Mouse (Mus musculus): Measurements from ENCODE around the gene Iapp. TPM values are rescaled to one million over a fixed set of nuclear protein-coding genes. Genes with fewer than 3 reads are reported as not detected.
"Not testable (repeated sequence)": the region's sequence is repeated elsewhere in the genome, so short reads cannot be mapped to it uniquely, and the experiment has no call there.

Iapp gene
- polyA plus RNA-seq, 1 experiment = not detected

DNA sequence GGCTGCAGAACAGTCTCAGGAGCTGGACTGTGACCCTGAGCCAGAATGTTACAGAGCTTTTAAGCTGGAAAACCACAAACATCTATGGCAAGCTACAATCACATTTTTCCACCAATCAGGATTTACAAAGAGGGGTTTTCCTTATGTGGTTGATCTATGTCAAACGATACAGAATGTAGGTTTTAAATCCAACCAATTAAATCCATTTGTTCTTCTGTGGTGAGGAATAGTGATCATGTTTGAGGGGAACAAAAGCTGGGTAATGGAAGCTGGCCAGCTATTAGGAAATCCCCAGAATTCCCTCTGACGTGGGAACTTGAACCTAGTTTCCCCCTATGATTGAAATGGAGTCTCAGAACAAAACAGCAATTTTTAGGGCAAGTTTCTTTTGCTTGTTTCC lies 40.7 kb downstream of the Iapp start:
- Histone ChIP-seq H3K36me3 (replicated peaks; ENCODE audit: low read length) (no peaks in the 10 kb centered on the region), H3K27me3 (replicated peaks) (peaks cover 2% of the 10 kb centered on the region), H3K9me3 (no peaks in the 10 kb centered on the region), H3K4me1 (no peaks in the 10 kb centered on the region), H3K4me3 (replicated peaks) (no peak overlapping the region)
- no peak for TF ChIP-seq FLI1 (IDR thresholded peaks at IDR 0.05; ENCODE audit: low read length)
- TF ChIP-seq GATA1 (IDR thresholded peaks at IDR 0.05; ENCODE audit: borderline replicate concordance, low read length) = no peak

DNA sequence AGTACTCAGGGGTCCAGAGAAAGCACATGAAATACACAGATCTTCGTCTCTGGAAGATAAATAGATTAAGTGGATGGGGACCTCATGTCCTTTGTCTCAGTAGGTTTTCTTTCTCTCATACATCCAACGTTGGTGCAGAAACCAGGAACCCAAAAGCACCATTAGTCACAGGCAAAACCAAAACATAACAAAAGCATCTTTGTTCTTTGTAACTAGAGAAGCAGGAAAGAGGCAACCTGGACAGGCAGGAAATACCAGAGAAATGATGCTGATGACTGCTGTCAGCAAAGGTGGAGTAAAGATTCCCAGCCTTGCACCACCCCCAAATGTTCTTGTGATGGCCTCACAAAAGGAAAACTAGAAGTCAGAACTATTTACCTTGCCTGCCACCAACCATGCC lies 41.4 kb downstream of the Iapp start:
- TF ChIP-seq FLI1 (IDR thresholded peaks at IDR 0.05; ENCODE audit: low read length) (no peak), GATA1 (IDR thresholded peaks at IDR 0.05; ENCODE audit: borderline replicate concordance, low read length) (no peak)
- Histone ChIP-seq H3K36me3 (replicated peaks; ENCODE audit: low read length) (no peaks in the 10 kb centered on the region), H3K4me1 (no peaks in the 10 kb centered on the region; the same call in 1 of the 2 replicates), H3K27me3 (replicated peaks) (peaks cover 2% of the 10 kb centered on the region), H3K4me3 (replicated peaks) (no peak overlapping the region), H3K9me3 (no peaks in the 10 kb centered on the region)

DNA sequence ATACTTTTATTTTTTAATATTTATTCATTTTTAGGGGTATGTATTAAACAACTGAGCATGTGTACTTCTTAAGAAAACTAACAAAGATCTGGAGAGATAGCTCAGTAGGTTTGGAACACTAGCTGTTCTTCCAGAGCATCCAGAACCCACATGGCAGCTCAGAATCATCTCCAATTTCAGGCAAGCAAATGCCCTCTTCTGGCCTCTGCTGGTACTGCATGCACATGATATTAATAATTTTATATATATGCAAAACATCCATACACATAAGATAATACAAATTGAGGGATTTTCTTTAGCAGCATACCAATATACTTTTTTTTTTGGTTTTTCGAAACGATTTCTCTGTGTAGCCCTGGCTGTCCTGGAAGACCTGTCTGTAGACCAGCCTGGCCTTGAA lies 45.3 kb downstream of the Iapp start:
- TF ChIP-seq FLI1 (IDR thresholded peaks at IDR 0.05; ENCODE audit: low read length) (no peak), GATA1 (IDR thresholded peaks at IDR 0.05; ENCODE audit: borderline replicate concordance, low read length) (no peak)
- H3K4me3 ChIP-seq (replicated peaks) = no peak overlapping the region
- H3K27me3 ChIP-seq (replicated peaks) = peaks cover 2% of the 10 kb centered on the region

DNA sequence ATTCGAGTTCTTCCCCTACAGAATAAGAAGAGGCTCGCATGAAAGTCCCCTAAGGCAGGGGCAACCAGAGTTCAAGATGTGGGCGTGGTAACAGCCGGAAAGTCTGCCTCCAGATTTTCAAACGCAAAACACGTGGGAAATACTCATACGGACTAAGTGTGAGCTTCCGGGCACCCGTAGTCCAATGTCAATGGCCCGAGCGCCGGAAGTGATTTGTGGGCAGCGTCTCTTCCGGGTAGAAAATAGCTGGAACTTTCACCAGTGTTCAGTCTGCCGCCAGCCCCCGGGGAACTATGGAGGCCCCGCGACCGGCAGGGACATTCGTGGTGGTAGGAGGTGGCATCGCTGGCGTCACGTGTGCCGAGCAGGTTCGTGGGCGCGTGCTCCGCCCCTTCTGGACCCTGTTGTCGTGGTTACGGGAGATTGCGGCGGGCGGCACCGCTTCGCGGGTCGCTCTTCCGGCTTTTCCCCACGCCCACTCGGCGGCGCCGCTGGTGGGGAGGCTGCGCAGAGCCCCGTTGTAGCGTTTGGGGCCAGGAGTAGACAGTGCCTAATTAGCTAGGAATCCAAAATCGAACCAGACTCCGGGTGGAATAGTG lies 47.3 kb downstream of the Iapp start, which contains the start of gene Pyroxd1:
TSS of gene Pyroxd1 (plus strand) at position 215 of the 599 bp plus-strand sequence.
- H3K4me1 ChIP-seq = peaks cover 27% of the 10 kb centered on the region
- H3K27me3 ChIP-seq (replicated peaks) = no peaks in the 10 kb centered on the region
- TF ChIP-seq FLI1 (IDR thresholded peaks at IDR 0.05; ENCODE audit: low read length) = peak; percentile 52; the same call in 1 of the 2 replicates
- no peak for TF ChIP-seq GATA1 (IDR thresholded peaks at IDR 0.05; ENCODE audit: borderline replicate concordance, low read length)

More for the DNA sequence above, 45.3 kb downstream of the Iapp start:
- no peaks in the 10 kb centered on the region for H3K9me3 ChIP-seq
- H3K4me1 ChIP-seq = peaks cover 20% of the 10 kb centered on the region
- H3K36me3 ChIP-seq (replicated peaks; ENCODE audit: low read length) = peaks cover 8% of the 10 kb centered on the region

DNA sequence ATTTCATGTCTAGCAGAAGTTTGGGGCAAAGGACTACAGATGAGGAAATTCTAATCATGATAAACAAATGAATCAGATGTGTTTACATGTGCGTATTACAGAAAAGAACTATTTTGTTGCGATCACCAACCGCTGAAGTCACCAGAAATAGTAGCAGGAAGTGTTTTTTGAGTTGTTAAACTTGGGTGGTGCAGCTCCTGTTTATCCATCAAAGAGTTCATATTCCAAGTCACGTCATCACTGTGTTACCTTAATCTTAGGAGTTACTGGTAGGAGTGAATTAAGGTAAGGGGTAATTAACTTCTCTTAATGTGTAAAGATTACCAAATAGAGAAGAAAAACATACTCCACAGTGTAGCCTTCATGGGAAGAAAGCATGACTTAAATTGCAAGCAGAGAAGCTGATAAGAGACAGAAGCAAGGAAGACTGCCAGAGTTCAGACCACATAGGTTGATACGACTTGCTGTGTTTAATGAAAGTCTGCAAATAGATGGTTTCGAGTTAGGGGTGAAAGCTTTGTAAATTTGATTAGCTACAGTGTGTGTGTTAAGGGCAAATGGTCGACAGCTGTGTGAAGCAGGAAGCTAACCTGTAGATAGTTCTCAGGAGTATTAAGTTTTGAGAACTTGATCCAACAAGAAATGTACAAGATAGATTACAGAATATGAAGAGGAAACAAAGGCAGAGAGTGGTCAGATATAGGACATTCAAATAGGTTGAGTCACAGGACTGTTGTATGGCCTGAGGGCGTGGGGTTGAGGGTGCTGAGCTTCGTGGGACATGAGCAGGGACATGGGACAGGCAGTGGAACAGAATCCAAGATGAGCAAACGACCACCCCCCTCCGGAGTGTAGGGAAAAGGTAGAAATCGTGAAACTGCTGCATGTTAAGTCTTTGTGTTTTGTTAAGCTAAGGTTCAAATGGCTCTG lies 48.2 kb downstream of the Iapp start:
- Histone ChIP-seq H3K4me1 (peaks cover 27% of the 10 kb centered on the region), H3K27me3 (replicated peaks) (no peaks in the 10 kb centered on the region), H3K36me3 (replicated peaks; ENCODE audit: low read length) (peaks cover 35% of the 10 kb centered on the region), H3K9me3 (no peaks in the 10 kb centered on the region), H3K4me3 (replicated peaks) (peak overlapping the region; percentile 98)
- TF ChIP-seq FLI1 (IDR thresholded peaks at IDR 0.05; ENCODE audit: low read length) (no peak), GATA1 (IDR thresholded peaks at IDR 0.05; ENCODE audit: borderline replicate concordance, low read length) (no peak)

More for the DNA sequence above, 47.3 kb downstream of the Iapp start, which contains the start of gene Pyroxd1:
- Histone ChIP-seq H3K4me3 (replicated peaks) (peak within 1 kb of the TSS; percentile 98), H3K36me3 (replicated peaks; ENCODE audit: low read length) (peaks cover 26% of the 10 kb centered on the region), H3K9me3 (no peaks in the 10 kb centered on the region)

DNA sequence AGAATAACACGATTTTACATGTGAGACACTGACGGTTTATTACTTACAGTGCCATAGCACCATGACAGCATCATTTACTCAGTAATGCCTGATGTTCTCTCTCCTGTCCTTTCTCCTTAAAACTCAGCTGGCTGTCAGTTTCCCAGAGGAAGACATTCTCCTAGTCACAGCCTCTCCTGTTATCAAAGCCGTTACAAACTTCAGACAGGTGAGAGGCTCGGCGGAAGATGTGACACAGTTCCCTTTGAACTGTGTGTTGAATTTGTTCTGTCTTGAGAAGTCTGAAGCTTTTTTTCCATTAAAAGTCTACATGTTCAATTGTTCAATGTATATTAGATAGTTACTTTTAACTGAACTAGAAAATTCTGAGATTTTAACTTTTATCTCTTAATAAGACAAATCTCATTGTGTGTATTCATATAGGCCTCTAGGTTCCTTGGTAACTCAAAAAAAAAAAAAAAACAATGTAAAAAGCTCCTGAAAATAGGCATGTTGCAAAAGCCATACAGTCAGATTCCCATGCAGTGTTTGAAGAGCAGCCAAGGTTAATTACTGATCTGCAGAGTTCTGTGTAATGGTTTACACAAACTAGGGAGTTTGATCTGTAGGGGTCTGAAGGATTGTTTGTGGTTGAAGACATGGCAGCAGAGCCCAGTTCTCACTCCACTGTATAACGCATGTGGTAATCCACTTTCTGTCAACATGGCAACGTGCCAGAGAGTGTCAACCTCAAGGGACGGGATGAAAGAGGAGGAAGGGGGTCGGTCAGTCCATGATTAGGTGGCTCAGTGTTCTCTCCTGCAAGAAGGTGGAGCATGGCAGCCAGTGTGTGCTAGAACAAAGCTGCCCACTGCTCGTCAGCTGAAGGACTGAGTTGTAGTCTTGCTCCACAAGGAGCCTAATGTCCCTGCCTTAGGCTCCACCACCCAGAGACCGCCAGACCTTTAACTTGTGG lies 49.5 kb downstream of the Iapp start:
- H3K4me1 ChIP-seq = peaks cover 27% of the 10 kb centered on the region
- no peaks in the 10 kb centered on the region for H3K27me3 ChIP-seq (replicated peaks)
- peak overlapping the region; percentile 0 for H3K4me3 ChIP-seq (replicated peaks)
- no peaks in the 10 kb centered on the region for H3K9me3 ChIP-seq
- H3K36me3 ChIP-seq (replicated peaks; ENCODE audit: low read length) = peaks cover 45% of the 10 kb centered on the region
- TF ChIP-seq GATA1 (IDR thresholded peaks at IDR 0.05; ENCODE audit: borderline replicate concordance, low read length) (no peak), FLI1 (IDR thresholded peaks at IDR 0.05; ENCODE audit: low read length) (no peak)

DNA sequence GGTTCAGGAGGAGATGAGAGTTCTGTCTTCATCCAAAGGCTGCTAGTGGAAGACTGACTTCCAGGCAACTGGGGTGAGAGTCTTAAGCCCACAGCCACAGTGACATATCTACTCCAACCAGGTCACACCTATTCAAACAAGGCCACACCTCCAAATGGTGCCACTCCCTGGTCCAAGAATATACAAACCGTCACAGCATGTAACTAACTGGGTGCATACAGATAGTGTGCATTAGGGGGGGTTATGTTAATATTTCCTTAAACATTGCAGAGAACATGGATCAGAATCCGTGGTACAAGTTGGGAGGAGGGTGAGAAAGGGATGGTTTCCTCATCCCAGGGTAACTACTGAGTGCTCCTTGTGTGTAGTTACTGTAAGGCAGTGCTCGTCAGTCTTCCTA lies 53.9 kb downstream of the Iapp start:
- not testable (repeated sequence) for H3K27me3 ChIP-seq (replicated peaks); H3K9me3 ChIP-seq; H3K4me3 ChIP-seq (replicated peaks)
- H3K4me1 ChIP-seq = peaks cover 16% of the 10 kb centered on the region
- H3K36me3 ChIP-seq (replicated peaks; ENCODE audit: low read length) = peaks cover 79% of the 10 kb centered on the region

Other genes with a start within 250 kb of the Iapp start
- gene Slco1a6, start 89.9 kb upstream of the Iapp start, polyA plus RNA-seq (2012; ENCODE audit: insufficient read depth, low replicate concordance) = not detected in 2 replicates
- gene Slco1a5, start 24.6 kb downstream of the Iapp start, polyA plus RNA-seq (2012; ENCODE audit: insufficient read depth, low replicate concordance) = not detected in 2 replicates
- 0.78 and 0.97 TPM in 2 replicates for gene Pyroxd1, start 47.2 kb downstream of the Iapp start, polyA plus RNA-seq (2012; ENCODE audit: insufficient read depth, low replicate concordance)
- 2.8 TPM in 1 of 2 replicates, not detected in the other for gene Recql, start 88.7 kb downstream of the Iapp start, polyA plus RNA-seq (2012; ENCODE audit: insufficient read depth, low replicate concordance)
- gene Golt1b, start 88.8 kb downstream of the Iapp start, polyA plus RNA-seq (2012; ENCODE audit: insufficient read depth, low replicate concordance) = 19.9 TPM in 2 replicates
- gene Spx, start 115.0 kb downstream of the Iapp start, polyA plus RNA-seq (2012; ENCODE audit: insufficient read depth, low replicate concordance) = 0.48 TPM in 1 of 2 replicates, not detected in the other
- not detected in 2 replicates for gene Gys2, start 174.7 kb downstream of the Iapp start, polyA plus RNA-seq (2012; ENCODE audit: insufficient read depth, low replicate concordance)
- 0.29 TPM in 1 of 2 replicates, not detected in the other for gene Ldhb, start 209.5 kb downstream of the Iapp start, polyA plus RNA-seq (2012; ENCODE audit: insufficient read depth, low replicate concordance)